Mouse (Mus musculus): ENCODE results near the gene Bcl11b. TPM values are rescaled to one million over a fixed set of nuclear protein-coding genes. Genes with fewer than 3 reads are reported as not detected.

Gene Bcl11b
- polyA plus RNA-seq, 1 experiment = not detected

- Histone ChIP-seq H3ac (ENCODE audit: control insufficient read depth, insufficient read length) (no peak overlapping the region), H3K4me3 (no peak overlapping the region), H3K79me2 (ENCODE audit: control insufficient read depth, insufficient read depth) (no peaks in the 10 kb centered on the region), H3K4me2 (ENCODE audit: low read depth) (no peak overlapping the region), H3K27me3 (ENCODE audit: control insufficient read depth, insufficient read depth, insufficient read length) (peaks cover 9% of the 10 kb centered on the region), H3K36me3 (ENCODE audit: control insufficient read depth, insufficient read depth) (no peaks in the 10 kb centered on the region)
- TF ChIP-seq POLR2A (IDR thresholded peaks at IDR 0.05; ENCODE audit: insufficient read length, low read depth) (no peak), POLR2AphosphoS2 (IDR thresholded peaks at IDR 0.05; ENCODE audit: insufficient read length, low read depth) (no peak), MYOG (IDR thresholded peaks at IDR 0.05; ENCODE audit: control insufficient read depth in 1 of 3, insufficient read depth in 1 of 3, insufficient read length in 2 of 3, low read depth in 2 of 3) (no peak)
Measured at GRCm38 (mm10) chr12:107916008-107916407, 87.4 kb downstream of the Bcl11b start.

- no peak for TF ChIP-seq POLR2AphosphoS2 (IDR thresholded peaks at IDR 0.05; ENCODE audit: insufficient read length, low read depth)
- Histone ChIP-seq H3ac (ENCODE audit: control insufficient read depth, insufficient read length) (no peak overlapping the region), H3K79me2 (ENCODE audit: control insufficient read depth, insufficient read depth) (no peaks in the 10 kb centered on the region), H3K27me3 (ENCODE audit: control insufficient read depth, insufficient read depth, insufficient read length) (peaks cover 13% of the 10 kb centered on the region), H3K36me3 (ENCODE audit: control insufficient read depth, insufficient read depth) (no peaks in the 10 kb centered on the region), H3K4me2 (ENCODE audit: low read depth) (no peak overlapping the region), H3K4me3 (no peak overlapping the region)
Measured at GRCm38 (mm10) chr12:107915396-107915795, 88.0 kb downstream of the Bcl11b start.

GRCm38 (mm10) chr12:107908826-107909225 lies 94.6 kb downstream of the Bcl11b start:
- Histone ChIP-seq H3K79me2 (ENCODE audit: control insufficient read depth, insufficient read depth) (no peaks in the 10 kb centered on the region), H3K4me2 (ENCODE audit: low read depth) (no peak overlapping the region), H3ac (ENCODE audit: control insufficient read depth, insufficient read length) (no peak overlapping the region), H3K36me3 (ENCODE audit: control insufficient read depth, insufficient read depth) (no peaks in the 10 kb centered on the region), H3K27me3 (ENCODE audit: control insufficient read depth, insufficient read depth, insufficient read length) (peaks cover 13% of the 10 kb centered on the region), H3K4me3 (no peak overlapping the region)
- TF ChIP-seq E2F4 (IDR thresholded peaks at IDR 0.05; ENCODE audit: insufficient read depth) (no peak), MYOD1 (IDR thresholded peaks at IDR 0.05; ENCODE audit: control insufficient read depth in 1 of 3, insufficient read length in 2 of 3, low read depth in 2 of 3) (no peak), POLR2AphosphoS2 (IDR thresholded peaks at IDR 0.05; ENCODE audit: insufficient read length, low read depth) (no peak), CEBPB (IDR thresholded peaks at IDR 0.05; ENCODE audit: insufficient read depth, poor library complexity, severe bottlenecking) (no peak), REST (IDR thresholded peaks at IDR 0.05; ENCODE audit: insufficient read depth, insufficient read length) (no peak), SRF (IDR thresholded peaks at IDR 0.05; ENCODE audit: control insufficient read depth, insufficient read length, low read depth) (no peak), TCF12 (IDR thresholded peaks at IDR 0.05; ENCODE audit: insufficient read depth, poor library complexity, severe bottlenecking) (no peak), TCF3 (IDR thresholded peaks at IDR 0.05; ENCODE audit: insufficient read length, low read depth) (no peak), POLR2A (IDR thresholded peaks at IDR 0.05; ENCODE audit: insufficient read length, low read depth) (no peak), MYOG (IDR thresholded peaks at IDR 0.05; ENCODE audit: control insufficient read depth in 1 of 3, insufficient read depth in 1 of 3, insufficient read length in 2 of 3, low read depth in 2 of 3) (no peak), USF1 (IDR thresholded peaks at IDR 0.05; ENCODE audit: low read depth) (no peak), MAX (IDR thresholded peaks at IDR 0.05; ENCODE audit: low read depth) (no peak)

DNA sequence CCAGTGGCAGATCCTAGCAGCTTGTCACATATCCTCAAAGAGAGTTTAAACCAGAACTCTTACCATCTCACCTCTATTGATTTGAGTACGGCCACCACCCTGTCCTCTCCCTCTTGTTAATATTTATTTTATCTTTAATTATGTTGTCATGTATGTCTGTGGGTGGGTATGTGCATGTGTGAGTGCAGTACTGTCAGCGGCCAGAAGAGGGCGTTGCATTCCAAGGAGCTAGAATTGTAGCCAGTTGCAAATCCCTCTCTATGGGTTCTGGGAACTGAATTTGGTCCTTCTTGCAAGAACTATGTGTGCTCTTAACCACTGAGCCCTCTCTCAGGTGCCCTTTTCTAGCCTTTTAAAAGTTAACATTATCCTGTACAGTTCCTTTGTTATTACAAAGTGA lies 98.1 kb downstream of the Bcl11b start:
- Histone ChIP-seq H3K79me2 (ENCODE audit: control insufficient read depth, insufficient read depth) (no peaks in the 10 kb centered on the region), H3K27me3 (ENCODE audit: control insufficient read depth, insufficient read depth, insufficient read length) (no peaks in the 10 kb centered on the region), H3K36me3 (ENCODE audit: control insufficient read depth, insufficient read depth) (no peaks in the 10 kb centered on the region), H3K4me3 (no peak overlapping the region), H3ac (ENCODE audit: control insufficient read depth, insufficient read length) (no peak overlapping the region), H3K4me2 (ENCODE audit: low read depth) (no peak overlapping the region)
- TF ChIP-seq POLR2A (IDR thresholded peaks at IDR 0.05; ENCODE audit: insufficient read length, low read depth) (no peak), MYOG (IDR thresholded peaks at IDR 0.05; ENCODE audit: control insufficient read depth in 1 of 3, insufficient read depth in 1 of 3, insufficient read length in 2 of 3, low read depth in 2 of 3) (no peak), MAX (IDR thresholded peaks at IDR 0.05; ENCODE audit: low read depth) (no peak), REST (IDR thresholded peaks at IDR 0.05; ENCODE audit: insufficient read depth, insufficient read length) (no peak), E2F4 (IDR thresholded peaks at IDR 0.05; ENCODE audit: insufficient read depth) (no peak), SRF (IDR thresholded peaks at IDR 0.05; ENCODE audit: control insufficient read depth, insufficient read length, low read depth) (no peak), TCF3 (IDR thresholded peaks at IDR 0.05; ENCODE audit: insufficient read length, low read depth) (no peak), CEBPB (IDR thresholded peaks at IDR 0.05; ENCODE audit: insufficient read depth, poor library complexity, severe bottlenecking) (no peak), MYOD1 (IDR thresholded peaks at IDR 0.05; ENCODE audit: control insufficient read depth in 1 of 3, insufficient read length in 2 of 3, low read depth in 2 of 3) (no peak), POLR2AphosphoS2 (IDR thresholded peaks at IDR 0.05; ENCODE audit: insufficient read length, low read depth) (no peak), TCF12 (IDR thresholded peaks at IDR 0.05; ENCODE audit: insufficient read depth, poor library complexity, severe bottlenecking) (no peak), USF1 (IDR thresholded peaks at IDR 0.05; ENCODE audit: low read depth) (no peak)

DNA sequence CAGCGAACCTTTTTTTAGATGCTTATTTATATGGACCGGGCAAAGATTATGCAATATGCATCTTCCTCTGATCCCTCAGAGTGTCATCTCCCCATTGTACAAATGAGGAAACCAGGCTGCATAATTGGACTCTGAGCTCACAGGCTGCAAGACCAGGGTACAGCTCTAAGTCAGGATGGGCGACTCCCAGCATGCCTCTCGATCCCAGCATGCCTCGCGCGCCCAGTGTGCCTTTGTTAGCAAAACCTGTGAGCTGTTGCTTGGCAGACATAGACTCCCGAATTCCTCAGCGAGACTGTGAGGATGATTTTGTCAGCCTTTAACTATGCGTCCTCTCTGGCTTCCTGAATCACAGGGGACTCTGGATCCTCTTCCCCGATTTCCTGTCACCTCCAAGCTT lies 98.9 kb downstream of the Bcl11b start:
- H3K4me3 ChIP-seq = no peak overlapping the region
- no peak overlapping the region for H3ac ChIP-seq (ENCODE audit: control insufficient read depth, insufficient read length)
- no peak overlapping the region for H3K4me2 ChIP-seq (ENCODE audit: low read depth)
- no peaks in the 10 kb centered on the region for H3K36me3 ChIP-seq (ENCODE audit: control insufficient read depth, insufficient read depth)
- H3K79me2 ChIP-seq (ENCODE audit: control insufficient read depth, insufficient read depth) = no peaks in the 10 kb centered on the region
- no peak for TF ChIP-seq USF1 (IDR thresholded peaks at IDR 0.05; ENCODE audit: low read depth)
- no peak for TF ChIP-seq MYOD1 (IDR thresholded peaks at IDR 0.05; ENCODE audit: control insufficient read depth in 1 of 3, insufficient read length in 2 of 3, low read depth in 2 of 3)
- no peak for TF ChIP-seq E2F4 (IDR thresholded peaks at IDR 0.05; ENCODE audit: insufficient read depth)
- TF ChIP-seq TCF3 (IDR thresholded peaks at IDR 0.05; ENCODE audit: insufficient read length, low read depth) = no peak
- TF ChIP-seq CEBPB (IDR thresholded peaks at IDR 0.05; ENCODE audit: insufficient read depth, poor library complexity, severe bottlenecking) = no peak
- no peak for TF ChIP-seq SRF (IDR thresholded peaks at IDR 0.05; ENCODE audit: control insufficient read depth, insufficient read length, low read depth)
- TF ChIP-seq POLR2AphosphoS2 (IDR thresholded peaks at IDR 0.05; ENCODE audit: insufficient read length, low read depth) = no peak
- no peak for TF ChIP-seq POLR2A (IDR thresholded peaks at IDR 0.05; ENCODE audit: insufficient read length, low read depth)
- TF ChIP-seq REST (IDR thresholded peaks at IDR 0.05; ENCODE audit: insufficient read depth, insufficient read length) = no peak
- no peak for TF ChIP-seq MYOG (IDR thresholded peaks at IDR 0.05; ENCODE audit: control insufficient read depth in 1 of 3, insufficient read depth in 1 of 3, insufficient read length in 2 of 3, low read depth in 2 of 3)
- TF ChIP-seq MAX (IDR thresholded peaks at IDR 0.05; ENCODE audit: low read depth) = no peak
- TF ChIP-seq TCF12 (IDR thresholded peaks at IDR 0.05; ENCODE audit: insufficient read depth, poor library complexity, severe bottlenecking) = no peak
- H3K27me3 ChIP-seq (ENCODE audit: control insufficient read depth, insufficient read depth, insufficient read length) = no peaks in the 10 kb centered on the region

Data from myocyte (in vitro differentiated cells).